Mouse (Mus musculus) spleen, postnatal 14 days (tissue): ENCODE measurements around the gene Dars.

ENCODE experiments used
- DNase-seq, 2 experiments: peaks; one replicate each; pipeline ENCODE4 v3.0.0; 2021 to 2022; ENCODE audit warnings: low spot score in 2 of 2

Dars gene

DNA sequence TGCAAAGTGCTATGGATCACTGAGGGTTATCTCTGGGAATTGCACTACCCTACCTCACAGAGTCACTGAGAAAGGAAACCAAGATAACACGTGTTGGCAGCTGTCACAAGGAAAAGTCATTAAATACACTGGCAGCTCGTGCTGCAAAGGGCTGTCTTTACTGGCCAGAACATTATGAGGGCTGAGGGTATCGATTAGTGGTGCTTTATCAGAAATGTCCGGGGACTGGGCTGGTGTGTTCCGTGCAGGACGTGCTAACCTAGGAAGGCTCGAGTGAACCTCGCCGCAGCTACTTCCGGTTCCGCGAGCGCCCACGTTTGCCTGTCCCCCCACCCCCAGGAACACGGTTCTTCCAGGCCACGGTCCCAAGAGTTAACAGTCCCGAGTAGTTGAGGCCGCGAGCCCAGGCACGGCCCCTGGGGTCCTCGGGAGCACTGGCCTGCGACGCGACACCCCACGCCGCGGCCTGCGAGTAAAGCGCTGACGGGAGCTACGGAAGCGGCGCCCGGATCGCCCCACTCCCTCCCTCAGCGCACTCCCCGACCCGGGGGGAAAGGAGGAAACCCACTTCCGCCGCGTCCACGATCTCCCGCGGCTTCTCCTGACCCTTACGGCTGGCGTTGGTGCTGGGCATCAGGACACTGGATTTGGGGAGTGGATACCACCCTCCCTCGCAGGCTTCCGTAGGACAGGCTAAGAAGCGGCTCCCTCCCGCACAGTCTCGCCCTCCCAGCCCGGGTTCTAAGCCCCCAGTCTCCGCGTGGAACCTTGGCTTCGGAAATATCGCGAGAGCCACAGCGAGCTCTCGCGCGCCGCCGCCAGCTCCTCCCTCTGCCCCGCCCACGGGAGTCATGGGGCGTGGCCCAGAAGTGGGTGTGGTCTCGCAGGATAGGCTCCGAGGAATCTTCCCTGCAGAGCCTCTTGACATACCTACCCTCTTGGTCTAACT is at the start of gene Dars:
Gene Dars (minus strand): TSS at position 785 of the 949 bp plus-strand sequence.
- DNase-seq: peak; percentile 95 to 97

- no peak for DNase-seq
These were observed 49.7 kb upstream of the Dars start for GRCm38 (mm10) chr1:128466828-128467227.

DNA sequence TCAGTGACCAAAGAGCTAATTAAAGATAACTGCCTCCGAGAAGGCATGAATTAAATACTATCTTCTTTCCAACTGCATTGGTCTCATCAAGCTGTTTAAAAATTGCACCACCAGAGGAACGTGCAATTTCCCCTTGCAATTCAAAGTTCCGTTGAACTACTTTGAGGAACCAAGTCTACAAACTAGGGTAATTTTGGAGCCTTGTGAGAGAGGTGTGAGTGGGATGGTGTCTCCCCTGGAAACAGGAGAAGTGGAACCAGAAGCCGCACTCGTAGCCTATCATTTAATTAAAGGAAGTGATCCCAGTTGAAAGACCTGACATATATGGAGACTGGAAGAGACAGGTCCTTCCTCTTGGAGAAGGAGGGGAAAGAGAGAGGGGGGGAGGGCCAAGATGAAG is 46.3 kb upstream of the Dars start:
- no peak for DNase-seq

DNA sequence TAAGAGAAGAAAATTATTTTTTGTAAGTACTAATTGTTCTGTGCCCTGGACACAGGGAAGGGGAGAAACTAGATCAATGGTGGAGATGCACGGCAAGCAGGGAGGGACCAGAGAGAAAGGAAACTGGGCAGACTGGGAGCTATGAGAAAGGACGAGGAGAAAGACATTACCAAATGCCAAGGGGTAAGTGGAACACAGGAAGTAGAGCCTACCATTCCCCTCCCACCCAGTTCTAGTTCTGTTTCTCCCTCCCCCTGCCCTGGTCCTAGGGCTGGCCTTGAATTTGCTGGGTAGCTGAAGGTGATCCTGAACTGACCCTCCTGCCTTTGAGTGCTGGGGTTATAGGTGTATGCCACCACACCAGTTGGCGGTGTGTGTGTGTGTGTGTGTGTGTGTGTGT is 45.2 kb upstream of the Dars start:
- no peak for DNase-seq

DNA sequence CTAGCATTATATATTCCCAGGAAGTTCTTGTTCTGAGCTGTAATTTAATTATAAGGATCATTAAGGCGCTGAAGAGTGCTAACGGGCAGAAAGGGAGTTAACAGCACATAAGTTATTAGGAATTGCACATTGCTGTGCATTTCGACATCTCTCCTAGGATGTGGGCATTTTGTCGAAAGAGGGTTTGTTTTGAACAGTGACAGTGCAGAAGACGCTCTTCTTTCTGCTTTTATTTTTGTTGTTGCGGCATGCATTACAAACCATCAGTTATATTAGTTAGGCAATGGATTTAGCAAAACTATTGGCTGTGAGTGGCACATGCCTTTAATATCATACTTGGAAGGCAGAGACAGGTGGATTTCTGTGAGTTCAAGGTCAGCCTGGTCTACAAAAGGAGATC is 43.6 kb upstream of the Dars start:
- DNase-seq: no peak

GRCm38 (mm10) chr1:128459439-128459838 is 42.3 kb upstream of the Dars start:
- no peak for DNase-seq

DNA sequence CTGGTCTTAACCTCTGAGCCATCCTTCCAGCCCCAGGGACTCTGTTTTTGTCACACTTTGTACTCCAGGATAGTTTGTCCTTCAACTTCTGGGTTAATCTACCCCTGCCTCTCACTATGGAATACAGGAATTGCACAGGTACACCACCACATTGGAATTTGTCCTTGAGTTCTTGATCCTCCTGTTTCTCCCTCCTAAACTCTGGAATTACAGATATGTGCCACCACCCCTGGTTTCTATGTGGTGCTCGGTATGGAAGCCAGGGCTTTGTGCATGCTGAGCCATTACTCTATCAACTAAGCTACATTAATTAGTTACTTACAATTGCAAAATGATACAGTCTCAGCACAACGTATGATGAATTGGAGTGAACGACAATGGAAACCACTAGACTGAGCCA is 41.8 kb upstream of the Dars start:
- DNase-seq: no peak

GRCm38 (mm10) chr1:128456844-128457445 is 39.8 kb upstream of the Dars start:
- no peak for DNase-seq

DNA sequence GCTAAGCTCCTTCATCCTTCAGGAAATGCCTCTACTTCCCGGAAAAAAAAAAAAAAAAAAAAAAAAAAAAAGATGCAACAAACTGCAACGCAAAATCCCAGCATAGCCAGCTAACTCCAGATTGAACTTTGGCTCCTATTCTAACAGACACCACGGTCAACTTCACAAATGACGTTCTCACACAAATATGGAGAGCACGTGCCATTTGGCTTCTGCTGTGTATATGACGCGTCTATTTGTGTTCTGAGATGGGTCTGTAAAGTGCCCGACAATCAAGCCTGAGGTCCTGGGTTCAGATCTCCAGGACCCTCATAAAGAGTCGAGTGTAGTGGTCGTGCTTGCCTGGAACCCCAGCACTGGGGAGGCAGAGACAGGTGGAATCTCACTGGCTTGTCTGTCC is 39.1 kb upstream of the Dars start:
- no peak for DNase-seq

GRCm38 (mm10) chr1:128452210-128452609 is 35.0 kb upstream of the Dars start:
- DNase-seq: no peak

GRCm38 (mm10) chr1:128451183-128451582 is 34.0 kb upstream of the Dars start:
- no peak for DNase-seq

GRCm38 (mm10) chr1:128447206-128447902 is 30.2 kb upstream of the Dars start:
- peak in 1 of 2 experiments; percentile 25 for DNase-seq

- no peak for DNase-seq
These were observed 27.0 kb upstream of the Dars start for GRCm38 (mm10) chr1:128443890-128444839.

- DNase-seq: no peak
These were observed 23.9 kb upstream of the Dars start for GRCm38 (mm10) chr1:128441129-128441473.

GRCm38 (mm10) chr1:128440386-128441128 is 23.4 kb upstream of the Dars start:
- DNase-seq: no peak

GRCm38 (mm10) chr1:128439618-128440017 is 22.4 kb upstream of the Dars start:
- no peak for DNase-seq

DNA sequence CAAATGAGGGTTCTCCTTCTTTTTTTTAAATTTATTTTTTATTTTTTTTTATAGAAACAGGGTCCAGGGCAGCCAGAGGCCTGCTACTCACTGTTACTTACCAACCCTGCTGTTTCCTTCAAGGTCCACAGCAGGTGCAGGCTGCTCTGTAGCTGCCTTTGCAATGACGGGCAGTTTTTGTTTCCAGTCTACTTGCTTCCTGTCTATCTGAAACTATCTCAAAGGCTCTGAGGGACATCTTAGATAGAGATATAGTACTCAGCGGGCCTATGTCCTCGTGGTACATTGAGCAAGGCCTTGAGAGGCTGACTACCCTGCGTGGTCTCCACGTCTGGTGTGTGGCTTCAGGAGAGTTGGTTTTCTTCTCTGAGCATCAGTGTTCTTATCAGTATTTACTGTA is 21.4 kb upstream of the Dars start:
- DNase-seq: no peak

GRCm38 (mm10) chr1:128437276-128437675 is 20.1 kb upstream of the Dars start:
- DNase-seq: no peak

- DNase-seq: no peak
These were observed 18.8 kb upstream of the Dars start for GRCm38 (mm10) chr1:128436015-128436414.

GRCm38 (mm10) chr1:128435551-128435950 is 18.4 kb upstream of the Dars start:
- DNase-seq: no peak

- no peak for DNase-seq
These were observed 7.8 kb upstream of the Dars start for GRCm38 (mm10) chr1:128424928-128425327.
